Mouse (Mus musculus) layer of hippocampus, adult 18-20 months (tissue): Measurements from ENCODE around the gene Olfr1016. TPM values are rescaled to one million over a fixed set of nuclear protein-coding genes. Genes with fewer than 3 reads are reported as not detected.

Experiments used
- DNase-seq, 2 experiments: peaks; one replicate each; pipeline ENCODE4 v3.0.0; 2022; ENCODE audit warnings: low spot score in 2 of 2
- long read RNA-seq: library from polyadenylated mRNA; stranded (forward); transcript quantifications from one replicate; pipeline ENCODE4 v2.0.0, GENCODE M21; 2021
- total RNA-seq, 2 experiments: library from RNA; stranded (reverse); gene quantifications; 2 replicates each; pipeline ENCODE4 v1.2.3; 2021

The Olfr1016 gene
- not detected for total RNA-seq
- long read RNA-seq: 0 reads

DNA sequence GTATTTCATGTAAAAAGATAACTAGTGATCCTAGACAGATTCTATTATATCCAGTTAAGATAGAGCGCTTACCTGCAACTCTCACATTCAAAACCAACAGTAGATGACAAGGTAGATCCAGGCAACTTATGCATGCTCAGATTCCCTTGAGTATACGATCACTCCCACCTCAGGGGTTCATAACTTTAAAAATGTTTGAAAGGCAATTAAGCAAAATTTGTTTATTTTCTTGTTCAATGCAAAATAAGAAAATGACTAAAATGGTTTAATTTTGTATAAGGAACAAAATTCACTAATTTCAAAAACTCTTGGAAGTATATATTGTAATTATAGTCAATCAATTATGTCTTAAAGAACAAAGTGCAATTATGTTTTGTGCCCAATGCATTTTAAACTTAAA, at the start of gene Olfr1016:
Gene Olfr1016 (minus strand): TSS at position 101 of the 400 bp plus-strand sequence.
- no peak for DNase-seq

DNA sequence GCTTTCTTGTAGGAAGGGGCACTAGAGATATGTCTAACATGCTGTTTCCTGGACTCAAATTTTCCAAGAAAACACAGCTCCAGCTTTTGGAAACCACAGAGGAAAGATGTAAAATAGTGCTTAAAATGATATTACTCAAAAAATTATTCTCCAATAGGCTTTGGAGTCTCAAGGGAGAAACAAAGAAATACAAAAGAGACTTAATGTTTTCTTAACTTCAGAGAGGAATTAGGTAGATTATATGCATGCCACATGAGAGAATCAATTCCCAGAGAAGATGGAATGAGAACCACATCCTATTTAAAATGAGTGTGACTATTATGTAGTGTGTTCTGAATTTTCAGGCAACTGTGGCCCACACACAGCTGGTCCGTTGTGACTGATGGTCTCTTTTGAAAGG, 44.4 kb upstream of the Olfr1016 start, which contains the start of gene Olfr1020:
Gene Olfr1020 (plus strand): TSS at position 301 of the 400 bp plus-strand sequence.
- no peak for DNase-seq

DNA sequence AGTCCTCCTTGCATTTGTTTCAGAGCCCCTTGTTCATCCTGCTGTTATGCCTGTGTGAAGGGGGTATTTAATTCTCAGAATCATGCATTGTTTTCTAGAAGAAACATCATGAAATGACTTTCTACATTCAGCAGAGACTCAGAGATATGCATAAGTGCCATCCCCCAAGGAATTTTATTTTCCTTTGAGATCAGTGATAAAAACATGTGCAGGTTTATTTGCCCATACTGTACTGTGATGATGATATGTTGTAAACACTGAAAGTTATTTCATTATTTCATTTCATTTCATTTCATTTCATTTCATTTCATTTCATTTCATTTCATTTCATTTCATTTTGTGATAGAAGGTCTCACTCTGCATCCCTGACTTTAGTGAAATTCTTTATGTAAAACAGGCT, 43.0 kb upstream of the Olfr1016 start, which contains the start of gene Olfr1019:
Gene Olfr1019 (minus strand): TSS at position 101 of the 400 bp plus-strand sequence.
- no peak for DNase-seq

DNA sequence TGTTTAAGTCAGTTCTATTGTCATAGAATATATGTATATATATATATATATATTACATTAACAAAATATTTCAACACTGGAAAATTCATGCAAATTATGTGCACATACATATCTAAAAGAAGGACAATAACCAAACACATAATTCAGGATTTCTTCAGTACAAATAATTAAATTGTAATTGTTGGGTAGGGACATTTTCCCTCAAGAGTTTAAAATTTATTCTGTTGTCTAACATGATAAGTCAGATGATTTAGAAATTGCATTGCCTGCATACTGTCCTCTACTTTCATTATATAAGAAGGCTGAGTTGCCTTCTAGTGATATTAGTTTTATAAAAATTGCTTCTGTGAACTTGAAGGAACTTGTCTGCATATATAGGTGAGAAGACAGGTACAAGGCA, 15.8 kb upstream of the Olfr1016 start, which contains the start of gene Olfr1018:
Gene Olfr1018 (plus strand): TSS at position 301 of the 400 bp plus-strand sequence.
- DNase-seq: no peak

DNA sequence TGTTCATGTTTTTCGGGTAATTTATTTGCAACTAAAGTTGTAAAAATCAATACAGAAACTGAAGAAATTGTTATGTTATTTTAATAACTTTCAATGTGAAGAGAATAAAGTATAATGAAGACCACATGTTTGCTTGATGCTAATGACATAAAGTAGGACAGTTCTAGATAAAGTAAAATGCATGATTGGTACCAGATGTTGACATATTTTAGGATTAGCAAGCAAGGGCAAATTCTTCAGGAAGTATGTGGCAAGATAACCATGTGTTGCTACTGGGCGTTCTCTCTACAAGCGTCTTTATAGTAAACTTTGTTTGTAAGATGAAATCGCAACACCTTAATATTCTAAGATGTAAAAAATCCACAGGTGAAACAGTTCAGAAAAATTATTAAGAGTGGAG, 2.2 kb upstream of the Olfr1016 start:
- no peak for DNase-seq

DNA sequence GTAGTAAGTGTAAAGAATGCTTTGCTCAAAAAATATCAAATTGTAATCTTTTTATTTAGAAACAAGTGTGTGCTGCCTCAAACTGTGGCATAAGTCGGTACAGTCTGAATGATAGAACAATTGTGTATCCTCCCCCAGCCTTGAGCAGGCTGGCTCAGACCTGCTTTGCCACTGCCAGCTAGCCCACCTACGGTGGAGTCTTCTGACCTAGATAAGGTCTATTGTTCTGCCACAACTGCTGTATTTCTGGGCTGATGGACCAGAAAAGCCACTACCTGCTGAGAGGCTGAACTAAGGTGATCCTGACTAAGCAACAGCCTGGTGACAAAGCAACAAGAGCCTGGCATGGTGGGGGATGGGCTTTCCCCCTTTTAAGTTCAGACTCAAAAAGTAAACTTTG, 10.0 kb downstream of the Olfr1016 start:
- no peak for DNase-seq

DNA sequence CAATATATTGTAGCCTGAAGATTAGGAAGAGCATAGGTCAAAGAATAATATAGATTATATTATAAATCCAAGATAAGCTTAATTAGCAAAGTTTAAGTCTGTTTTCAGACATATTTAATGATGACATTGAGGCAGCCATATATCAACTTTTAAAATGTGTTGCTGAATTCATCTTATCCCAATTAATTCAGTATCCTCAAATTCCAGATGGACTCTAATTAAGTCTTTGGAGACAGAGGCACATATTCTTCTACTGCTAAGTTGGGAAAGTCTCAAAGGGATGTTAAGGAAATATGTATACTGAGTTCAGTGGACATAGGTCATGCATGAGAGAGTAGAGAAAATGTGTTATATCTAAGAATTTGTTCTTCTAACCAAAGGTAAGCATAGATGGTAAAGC, 20.6 kb downstream of the Olfr1016 start, which contains the start of gene Olfr1015:
Gene Olfr1015 (plus strand): TSS at position 301 of the 400 bp plus-strand sequence.
- no peak for DNase-seq

DNA sequence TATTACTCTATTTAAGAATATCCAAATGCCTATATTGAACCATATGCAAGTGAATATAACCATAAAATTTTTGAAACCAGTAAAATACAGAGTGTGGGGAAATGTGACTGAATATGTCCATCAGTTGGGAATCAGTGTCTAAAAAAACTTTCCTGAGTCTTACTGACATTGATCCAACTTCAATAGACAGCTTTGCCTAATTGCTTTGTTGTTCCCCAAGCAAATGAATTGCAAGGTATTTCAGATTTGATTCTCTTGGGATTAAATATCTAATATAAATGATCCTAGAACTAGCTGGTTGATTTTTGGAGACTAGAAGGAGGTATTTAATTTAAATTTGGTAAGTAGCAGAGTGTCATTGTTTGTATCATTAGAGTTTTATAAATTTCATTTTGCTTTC, 29.9 kb downstream of the Olfr1016 start, which contains the start of gene Olfr1014:
Gene Olfr1014 (plus strand): TSS at position 301 of the 400 bp plus-strand sequence.
- no peak for DNase-seq

DNA sequence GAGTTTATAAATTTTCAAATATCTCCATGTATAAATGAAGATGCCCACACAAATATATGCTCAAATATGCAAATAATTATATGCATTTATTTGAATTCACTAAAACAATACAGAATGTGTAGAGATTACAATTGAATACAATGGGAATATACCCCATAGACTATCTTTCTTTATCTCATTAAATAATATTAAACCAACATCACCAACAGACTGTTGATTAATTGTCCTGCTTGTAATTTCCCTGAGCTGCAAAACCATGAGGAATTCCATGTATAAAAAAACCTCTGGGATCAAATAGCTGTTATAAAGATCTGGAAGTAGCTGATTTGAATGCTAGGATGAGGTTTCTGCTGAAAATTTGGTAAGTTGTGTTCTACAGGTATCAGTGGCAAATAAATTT, 35.5 kb downstream of the Olfr1016 start, which contains the start of gene Olfr1013:
Gene Olfr1013 (plus strand): TSS at position 301 of the 400 bp plus-strand sequence.
- DNase-seq: no peak

DNA sequence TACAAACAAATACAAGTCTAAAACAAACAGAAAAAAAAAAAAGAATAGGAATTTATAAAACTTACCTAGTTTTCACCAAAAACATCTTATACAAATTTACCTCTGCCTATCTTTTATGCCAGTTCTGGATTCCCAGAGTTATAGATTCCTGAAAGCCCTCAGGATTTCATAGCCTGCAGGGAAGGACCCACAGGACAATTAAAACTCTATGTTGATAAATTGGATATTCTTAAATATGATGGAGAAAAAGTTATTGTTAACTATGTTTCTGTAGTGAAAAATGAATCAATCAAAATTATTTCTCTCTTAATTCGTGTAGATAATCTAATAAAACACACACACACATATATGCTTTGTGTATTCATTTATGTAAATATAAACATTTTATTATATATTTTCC, 39.7 kb downstream of the Olfr1016 start, which contains the start of gene Olfr1012:
Gene Olfr1012 (minus strand): TSS at position 101 of the 400 bp plus-strand sequence.
- no peak for DNase-seq

DNA sequence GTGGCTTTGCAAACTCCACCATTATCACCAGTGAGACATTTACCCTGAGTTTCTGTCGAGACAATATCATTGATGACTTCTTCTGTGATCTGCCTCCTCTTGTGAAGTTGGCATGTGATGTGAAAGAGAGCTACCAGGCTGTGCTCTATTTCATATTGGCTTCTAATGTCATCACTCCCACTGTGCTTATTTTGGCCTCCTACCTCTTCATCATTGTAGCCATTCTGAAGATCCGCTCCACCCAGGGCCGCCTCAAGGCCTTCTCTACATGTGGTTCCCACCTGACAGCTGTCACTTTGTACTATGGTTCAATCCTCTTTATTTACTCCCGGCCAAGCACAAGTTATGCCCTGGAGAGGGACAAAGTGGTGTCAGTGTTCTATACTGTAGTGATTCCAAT, 48.5 kb downstream of the Olfr1016 start:
- DNase-seq: no peak

Other genes with a start within 250 kb of the Olfr1016 start
- not detected for gene Olfr996, start 223.3 kb downstream of the Olfr1016 start, total RNA-seq
- gene Olfr998, start 213.6 kb downstream of the Olfr1016 start, total RNA-seq: not detected
- gene Olfr1000, start 190.6 kb downstream of the Olfr1016 start, total RNA-seq: not detected
- not detected for gene Olfr1002, start 151.8 kb downstream of the Olfr1016 start, total RNA-seq
- gene Olfr154, start 138.1 kb downstream of the Olfr1016 start, total RNA-seq: not detected
- gene Olfr1006, start 123.8 kb downstream of the Olfr1016 start, total RNA-seq: not detected
- gene Olfr1008, start 113.1 kb downstream of the Olfr1016 start, total RNA-seq: not detected
- gene Olfr1009, start 87.1 kb downstream of the Olfr1016 start, total RNA-seq: not detected
- gene Olfr1012, start 39.8 kb downstream of the Olfr1016 start, total RNA-seq: not detected
- not detected for gene Olfr1013, start 35.4 kb downstream of the Olfr1016 start, total RNA-seq
- gene Olfr1014, start 29.8 kb downstream of the Olfr1016 start, total RNA-seq: not detected
- not detected for gene Olfr1015, start 20.5 kb downstream of the Olfr1016 start, total RNA-seq
- gene Olfr1018, start 15.9 kb upstream of the Olfr1016 start, total RNA-seq: not detected
- gene Olfr1019, start 42.9 kb upstream of the Olfr1016 start, total RNA-seq: not detected
- gene Olfr1020, start 44.5 kb upstream of the Olfr1016 start, total RNA-seq: not detected
- not detected for gene Olfr1022, start 66.0 kb upstream of the Olfr1016 start, total RNA-seq
- not detected for gene Olfr1023, start 83.1 kb upstream of the Olfr1016 start, total RNA-seq
- gene Olfr1024, start 102.5 kb upstream of the Olfr1016 start, total RNA-seq: not detected
- not detected for gene Olfr1025-ps1, start 112.6 kb upstream of the Olfr1016 start, total RNA-seq
- not detected for gene Olfr1026, start 119.0 kb upstream of the Olfr1016 start, total RNA-seq
- gene Olfr1028, start 147.9 kb upstream of the Olfr1016 start, total RNA-seq: not detected
- gene Olfr1029, start 171.4 kb upstream of the Olfr1016 start, total RNA-seq: not detected
- not detected for gene Olfr1030, start 176.7 kb upstream of the Olfr1016 start, total RNA-seq
- not detected for gene Olfr1031, start 187.8 kb upstream of the Olfr1016 start, total RNA-seq
- not detected for gene Olfr1032, start 203.0 kb upstream of the Olfr1016 start, total RNA-seq
- not detected for gene Olfr1033, start 218.1 kb upstream of the Olfr1016 start, total RNA-seq
- gene Olfr1034, start 243.3 kb upstream of the Olfr1016 start, total RNA-seq: not detected